Mouse (Mus musculus) heart, embryonic 14.5 days (tissue): Measurements from ENCODE around the gene Tbp. TPM values are rescaled to one million over a fixed set of nuclear protein-coding genes. Genes with fewer than 3 reads are reported as not detected.

Source experiments
- ATAC-seq: fragments of 200-750 bp; cut with Nextera tagmentation; 2 replicates; pipeline ENCODE4 v1.8.0; 2017; ENCODE audit warnings: low read depth, moderate TSS enrichment; ENCODE audit not compliant: insufficient number of reproducible peaks, insufficient read depth, low FRiP score
- H3K27ac ChIP-seq, 2 experiments: fragments of 200-500 bp in 1 of 2; fragments of 300-500 bp in 1 of 2; sonication (generic) in 1 of 2; replicated peaks in 1 of 2; 2 replicates each; pipeline ENCODE4 v1.5.1; 2012 to 2014; ENCODE audit warnings: low read depth in 2 of 2, low read length in 2 of 2, control low read depth in 1 of 2, mild to moderate bottlenecking in 1 of 2, mixed read lengths in 1 of 2; ENCODE audit not compliant: control insufficient read depth in 1 of 2, insufficient read depth in 1 of 2
- H3K27me3 ChIP-seq: fragments of 300-500 bp; sonication (generic); 2 replicates; pipeline ENCODE4 v1.6.1; 2014; ENCODE audit warnings: mild to moderate bottlenecking, low read length, control low read depth; ENCODE audit not compliant: control insufficient read depth, insufficient read depth
- H3K36me3 ChIP-seq: fragments of 300-500 bp; sonication (generic); 2 replicates; pipeline ENCODE4 v1.6.1; 2014; ENCODE audit warnings: mild to moderate bottlenecking, control low read depth, low read length, mixed read lengths; ENCODE audit not compliant: control insufficient read depth, insufficient read depth
- H3K4me1 ChIP-seq, 2 experiments: fragments of 200-500 bp in 1 of 2; fragments of 300-500 bp in 1 of 2; sonication (generic) in 1 of 2; 2 replicates each; pipeline ENCODE4 v1.6.1; 2012 to 2014; ENCODE audit warnings: low read length in 2 of 2, control low read depth in 1 of 2, mixed read lengths in 1 of 2; ENCODE audit not compliant: control insufficient read depth in 2 of 2, insufficient read depth in 2 of 2
- H3K4me2 ChIP-seq: fragments of 300-500 bp; sonication (generic); 2 replicates; pipeline ENCODE4 v1.6.1; 2014; ENCODE audit warnings: mild to moderate bottlenecking, low read length
- H3K4me3 ChIP-seq, 2 experiments: fragments of 200-500 bp in 1 of 2; fragments of 300-500 bp in 1 of 2; sonication (generic) in 1 of 2; 2 replicates each; pipeline ENCODE4 v1.5.1; 2012 to 2014; ENCODE audit warnings: low read length in 2 of 2, mild to moderate bottlenecking in 2 of 2, control low read depth in 1 of 2, low read depth in 1 of 2, moderate library complexity in 1 of 2; ENCODE audit not compliant: control insufficient read depth in 1 of 2, insufficient read depth in 1 of 2
- H3K9ac ChIP-seq: fragments of 300-500 bp; sonication (generic); 2 replicates; pipeline ENCODE4 v1.6.1; 2014; ENCODE audit warnings: mild to moderate bottlenecking, low read length
- H3K9me3 ChIP-seq: fragments of 300-500 bp; sonication (generic); 2 replicates; pipeline ENCODE4 v1.6.1; 2016; ENCODE audit warnings: low read length, control low read depth; ENCODE audit not compliant: control insufficient read depth
- WGBS: fragments of 180-500 bp; shearing (Covaris S2); extraction: QIAGEN DNeasy Blood & Tissue Kit; methylation state at CpG from one replicate; pipeline ENCODE4 v1.1.7; 2014; 5-methylcytosine and 5-hydroxymethylcytosine counted together
- polyA plus RNA-seq: library from polyadenylated mRNA; unstranded; fragments of >200 nt; fragmentation: Nextera tagmentation; extraction: Ambion mirVana; gene quantifications from 2 replicates; pipeline ENCODE4 v1.2.1, GENCODE M21; 2014

Gene Tbp
- polyA plus RNA-seq, 1 experiment from 2014 or later = 32.1 TPM

DNA sequence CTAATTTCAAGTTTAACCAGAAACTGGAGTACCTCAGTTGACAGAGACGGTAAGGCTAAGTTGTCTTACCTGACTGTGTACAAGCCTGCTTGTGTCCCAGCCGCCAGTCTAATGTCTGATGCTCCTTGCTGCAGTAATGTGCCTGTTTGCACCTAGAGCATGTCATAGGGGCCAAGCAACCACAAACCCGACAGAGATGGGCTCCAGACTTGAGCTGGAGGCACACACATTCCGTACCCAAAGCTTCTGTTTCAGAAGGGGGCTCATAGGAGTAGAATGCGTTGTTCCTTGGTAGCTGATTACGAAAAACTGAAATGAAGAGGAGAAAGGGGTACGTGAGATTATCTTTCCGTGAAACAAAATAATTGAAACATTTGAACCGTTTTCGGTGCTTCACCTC, 26.6 kb downstream of the Tbp start:
- Histone ChIP-seq H3K9me3 (no peaks in the 10 kb centered on the region), H3K4me2 (peak overlapping the region; percentile 80), H3K27me3 (no peaks in the 10 kb centered on the region), H3K36me3 (peaks cover 42% of the 10 kb centered on the region), H3K27ac (no peak overlapping the region; a peak in 2 of 4 replicates), H3K4me1 (peaks cover 5 to 12% of the 10 kb centered on the region in 2 experiments), H3K9ac (peak overlapping the region; percentile 82), H3K4me3 (peak overlapping the region; percentile 79 to 83)
- 12% methylated on average over 10 of the region's 10 CpGs for WGBS
- no peak for ATAC-seq

DNA sequence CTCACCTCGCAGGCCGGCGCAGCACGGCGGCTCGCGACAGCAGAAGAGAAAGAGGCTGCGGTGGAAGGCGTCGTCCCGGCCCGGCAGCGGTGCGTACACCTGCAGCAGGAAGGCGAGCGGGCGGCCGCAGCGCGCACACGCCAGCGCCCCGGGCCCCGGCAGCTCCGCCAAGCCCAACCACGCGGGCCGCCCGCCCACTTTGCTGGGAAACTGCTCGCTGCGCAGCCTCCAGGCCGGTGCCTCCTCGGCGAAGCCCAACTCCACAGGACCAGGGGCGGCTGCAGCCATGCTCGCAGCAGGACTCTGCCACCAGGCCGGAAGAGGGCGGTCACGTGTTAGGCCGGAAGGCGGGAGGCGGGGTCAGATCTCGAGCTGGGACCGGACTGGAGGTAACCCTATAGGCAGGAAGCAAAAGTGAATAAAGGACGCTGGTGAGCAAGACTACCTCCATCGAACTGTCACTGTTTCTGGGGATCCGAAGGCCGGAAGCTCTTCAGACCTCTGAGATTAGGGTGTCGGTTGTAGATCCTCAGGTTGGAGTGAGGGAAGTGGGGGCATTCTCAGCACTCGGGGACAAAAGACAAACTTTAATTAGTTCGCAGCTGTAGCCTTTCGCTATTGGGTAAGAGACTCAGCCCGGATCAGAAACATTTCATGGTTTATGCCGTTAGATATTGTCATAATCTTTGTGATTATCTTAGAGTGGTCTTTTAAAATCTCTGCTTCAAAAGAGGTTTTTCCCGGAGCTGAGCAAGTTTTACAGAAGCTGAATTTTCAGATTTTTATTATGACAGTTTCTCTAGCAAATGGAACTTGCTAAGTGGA, 27.5 kb downstream of the Tbp start, which contains the start of gene Pdcd2:
Gene Pdcd2 (minus strand): TSS at position 316 of the 825 bp plus-strand sequence.
- Histone ChIP-seq H3K4me1 (peaks cover 5 to 12% of the 10 kb centered on the region in 2 experiments), H3K9ac (peak within 1 kb of the TSS; percentile 82), H3K36me3 (peaks cover 33% of the 10 kb centered on the region), H3K4me3 (peak within 1 kb of the TSS; percentile 79 to 83), H3K9me3 (no peaks in the 10 kb centered on the region), H3K27me3 (no peaks in the 10 kb centered on the region), H3K4me2 (peak within 1 kb of the TSS; percentile 80), H3K27ac (peak within 1 kb of the TSS; percentile 78 to 81)
- WGBS = 1% methylated on average over 53 of the region's 55 CpGs
- ATAC-seq = peak; percentile 99

DNA sequence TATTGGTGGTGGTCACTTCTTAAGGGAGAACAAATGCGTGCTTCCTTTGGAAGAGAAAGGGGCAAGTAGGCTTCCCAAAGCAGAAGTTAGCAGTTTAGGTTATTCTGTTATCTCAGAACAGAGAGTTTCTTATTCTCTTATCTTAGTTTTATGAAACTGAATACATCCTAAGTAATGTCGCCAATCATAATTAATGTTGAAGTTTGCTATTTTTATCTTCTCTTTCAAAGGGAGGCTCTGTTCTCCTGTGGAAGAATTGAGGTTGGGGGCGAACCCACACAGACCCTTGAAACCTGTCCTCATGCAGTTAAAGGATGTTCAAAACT, 28.1 kb downstream of the Tbp start:
- Histone ChIP-seq H3K4me1 (peaks cover 5 to 12% of the 10 kb centered on the region in 2 experiments), H3K4me3 (peak overlapping the region; percentile 12 to 79; a peak in 3 of 4 replicates), H3K9ac (peak overlapping the region; percentile 82), H3K27me3 (no peaks in the 10 kb centered on the region), H3K36me3 (peaks cover 28% of the 10 kb centered on the region), H3K4me2 (peak overlapping the region; percentile 80), H3K9me3 (no peaks in the 10 kb centered on the region), H3K27ac (peak overlapping the region in 1 of 2 experiments; percentile 78; a peak in 2 of 4 replicates)
- no peak for ATAC-seq
- 49% methylated on average over 3 of the region's 3 CpGs for WGBS

DNA sequence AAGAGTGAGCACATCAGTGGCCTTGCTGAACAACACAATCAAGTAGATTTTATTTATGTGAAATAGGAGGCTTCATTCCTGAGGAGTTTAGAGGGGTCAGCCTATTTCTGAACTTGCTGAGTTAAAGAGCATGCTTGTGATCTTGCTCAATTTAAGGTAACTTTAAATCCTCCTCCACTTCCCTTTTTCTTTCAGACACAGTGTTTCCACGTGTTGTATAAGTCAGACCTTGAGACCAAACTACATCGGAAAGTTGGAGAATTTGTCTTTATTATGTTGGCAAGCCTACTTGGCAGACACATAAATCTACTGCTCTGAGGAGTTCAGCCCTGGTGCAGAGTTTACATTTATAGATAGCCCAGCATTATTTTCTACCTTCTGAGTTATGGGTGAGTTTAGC, 29.2 kb downstream of the Tbp start:
- H3K9ac ChIP-seq = no peak overlapping the region
- peaks cover 5 to 12% of the 10 kb centered on the region in 2 experiments for H3K4me1 ChIP-seq
- 93% methylated on average over 2 of the region's 2 CpGs for WGBS
- H3K27ac ChIP-seq = no peak overlapping the region
- H3K27me3 ChIP-seq = no peaks in the 10 kb centered on the region
- no peak overlapping the region for H3K4me2 ChIP-seq
- H3K36me3 ChIP-seq = peaks cover 18% of the 10 kb centered on the region
- no peak for ATAC-seq
- H3K4me3 ChIP-seq = no peak overlapping the region
- H3K9me3 ChIP-seq = no peaks in the 10 kb centered on the region

DNA sequence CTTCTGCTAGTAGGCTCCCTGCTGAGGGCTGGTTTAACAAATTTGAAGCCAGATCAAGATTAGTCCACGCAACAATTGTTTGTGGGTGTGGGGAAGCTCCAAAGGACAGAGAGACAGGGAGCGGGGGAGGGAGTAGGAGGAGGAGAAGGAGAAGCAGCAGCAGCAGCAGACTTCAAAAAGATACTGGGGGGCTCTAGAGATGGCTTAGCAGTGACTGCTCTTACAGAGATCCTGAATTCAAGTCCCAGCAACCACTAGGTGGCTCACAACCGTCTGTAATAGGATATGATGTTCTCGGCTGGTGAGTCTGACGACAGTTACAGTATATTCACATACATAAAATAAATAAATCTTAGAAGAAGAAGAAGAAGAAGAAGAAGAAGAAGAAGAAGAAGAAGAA, 30.5 kb downstream of the Tbp start:
- H3K9me3 ChIP-seq = no peaks in the 10 kb centered on the region
- no peak overlapping the region for H3K4me2 ChIP-seq
- 0 out of 2 replicates have a peak, but pooled peaks cover 3% of the 10 kb centered on the region for H3K27me3 ChIP-seq
- no peak overlapping the region for H3K4me3 ChIP-seq
- no peak overlapping the region for H3K27ac ChIP-seq
- peaks cover 6% of the 10 kb centered on the region for H3K36me3 ChIP-seq
- H3K4me1 ChIP-seq = peaks cover 5 to 12% of the 10 kb centered on the region in 2 experiments
- H3K9ac ChIP-seq = no peak overlapping the region
- WGBS = 13% methylated on average over 5 of the region's 5 CpGs
- ATAC-seq = no peak

DNA sequence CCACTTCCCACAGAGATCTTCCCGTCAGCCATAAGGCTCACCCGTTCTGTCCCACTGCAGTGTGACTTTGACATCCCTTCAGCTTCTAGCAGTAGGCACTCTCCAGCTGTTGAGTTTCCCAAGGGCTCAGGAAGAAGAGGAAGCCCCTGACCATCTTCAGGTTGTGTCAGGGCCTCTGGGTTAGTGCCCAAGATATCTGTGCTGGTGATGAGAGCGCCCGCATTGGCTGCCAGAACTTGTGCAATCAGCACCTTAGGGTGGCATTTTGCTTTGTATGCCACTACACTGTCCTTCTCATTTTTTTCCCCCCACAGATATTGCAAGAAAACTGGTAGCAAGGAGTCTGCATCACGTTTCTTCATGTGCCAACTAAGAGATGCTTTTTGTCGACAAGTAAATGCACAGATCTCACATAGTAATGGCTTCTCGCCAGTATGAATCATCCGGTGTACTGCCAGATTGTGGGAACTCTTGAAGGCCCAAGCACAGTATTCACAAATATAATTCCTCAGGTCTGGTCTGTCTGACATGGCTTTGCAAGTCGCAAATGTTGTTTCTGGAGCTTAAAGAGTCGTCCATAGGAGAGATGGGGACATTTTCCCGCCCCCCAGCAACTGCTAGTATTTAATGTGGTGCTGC, 35.6 kb downstream of the Tbp start:
- Histone ChIP-seq H3K36me3 (no peaks in the 10 kb centered on the region), H3K27ac (no peak overlapping the region), H3K4me2 (0 out of 2 replicates have a peak overlapping the region, but pooled peaks have one; percentile 74), H3K9me3 (no peaks in the 10 kb centered on the region), H3K9ac (no peak overlapping the region), H3K27me3 (0 out of 2 replicates have a peak, but pooled peaks cover 14% of the 10 kb centered on the region), H3K4me1 (no peaks in the 10 kb centered on the region), H3K4me3 (no peak overlapping the region)
- WGBS = 54% methylated on average over 11 of the region's 11 CpGs
- no peak for ATAC-seq

DNA sequence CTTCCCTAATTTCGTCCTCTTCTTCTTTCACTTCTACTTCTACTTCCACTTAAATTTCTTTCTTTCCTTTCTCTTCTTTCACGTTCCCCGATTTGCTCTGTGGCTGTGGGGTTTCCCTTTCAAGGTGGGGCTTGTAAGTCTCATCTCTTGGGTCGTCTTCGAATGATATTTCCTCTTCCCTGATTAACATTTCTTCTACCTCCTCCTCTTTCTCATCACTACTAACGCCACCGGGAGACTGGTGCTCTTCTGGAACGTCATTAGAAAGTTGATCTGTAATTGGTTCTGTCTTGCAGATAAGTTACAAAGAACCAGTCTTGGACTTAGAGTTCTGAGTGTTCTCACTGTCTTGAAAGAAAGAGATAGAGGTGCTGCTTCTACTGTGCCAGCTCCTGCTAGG, 36.3 kb downstream of the Tbp start:
- no peaks in the 10 kb centered on the region for H3K4me1 ChIP-seq
- H3K4me3 ChIP-seq = peak overlapping the region; percentile 38 to 46; a peak in 3 of 4 replicates
- ATAC-seq = no peak
- no peaks in the 10 kb centered on the region for H3K36me3 ChIP-seq
- peak overlapping the region; percentile 74 for H3K4me2 ChIP-seq
- no peak overlapping the region for H3K27ac ChIP-seq
- H3K9ac ChIP-seq = peak overlapping the region; percentile 32; the same call in 1 of the 2 replicates
- 0 out of 2 replicates have a peak, but pooled peaks cover 14% of the 10 kb centered on the region for H3K27me3 ChIP-seq
- no peaks in the 10 kb centered on the region for H3K9me3 ChIP-seq
- 19% methylated on average over 8 of the region's 8 CpGs for WGBS
